Mouse (Mus musculus): ENCODE measurements at regions not wholly inside any gene's neighbourhood (a gene's known extent, or its start where the extent isn't known, plus 50 kb on each side); places are given as distances from the start of the nearest gene placed in this dataset.

- TF ChIP-seq CTCF (IDR thresholded peaks at IDR 0.05; ENCODE audit: low read depth), result 0 out of 2 replicates have a peak, but pooled peaks have one; percentile 14
- no peak for TF ChIP-seq EP300 (IDR thresholded peaks at IDR 0.05; ENCODE audit: low read depth)
Measured at GRCm38 (mm10) chr2:107886063-107886762, 595.8 kb downstream of the Kcna4 start.
